Mouse (Mus musculus) CH12.LX (cell line): ENCODE data around the gene Foxs1. TPM values are rescaled to one million over a fixed set of nuclear protein-coding genes. Genes with fewer than 3 reads are reported as not detected.

Experiments
- DNase-seq: peaks from one replicate; pipeline ENCODE4 v3.0.0-alpha.2; 2013; ENCODE audit errors: extremely low read depth
- H3K27ac ChIP-seq: 2 replicates; pipeline ENCODE4 v1.5.1; 2012; ENCODE audit warnings: low read depth, mild to moderate bottlenecking, control low read depth, moderate library complexity; ENCODE audit not compliant: insufficient read depth
- H3K27me3 ChIP-seq: replicated peaks from 2 replicates; pipeline ENCODE3; 2012; ENCODE audit warnings: inconsistent platforms
- H3K36me3 ChIP-seq, 2 experiments: replicated peaks in 1 of 2; 2 replicates each; pipeline versions ENCODE3 to v1.6.1; 2012; ENCODE audit warnings: inconsistent platforms in 1 of 2, low read length in 1 of 2, mild to moderate bottlenecking in 1 of 2, mixed read lengths in 1 of 2, moderate library complexity in 1 of 2; ENCODE audit not compliant: control insufficient read depth in 1 of 2, insufficient read depth in 1 of 2
- H3K4me1 ChIP-seq, 2 experiments: 2 replicates each; pipeline ENCODE4 v1.6.1; 2012; ENCODE audit warnings: inconsistent platforms in 1 of 2, moderate library complexity in 1 of 2; ENCODE audit not compliant: insufficient read depth in 2 of 2, control insufficient read depth in 1 of 2
- H3K4me2 ChIP-seq: 2 replicates; pipeline ENCODE4 v1.6.1; 2012; ENCODE audit warnings: low read depth, mild to moderate bottlenecking, control low read depth; ENCODE audit not compliant: poor library complexity, insufficient read depth, severe bottlenecking
- H3K4me3 ChIP-seq, 3 experiments: fragments of 150-350 bp in 1 of 3; sonication (generic) in 1 of 3; replicated peaks in 1 of 3; 2 replicates each; pipeline versions ENCODE3 to v1.5.1; 2011 to 2012; ENCODE audit warnings: low read depth in 2 of 3, low read length in 2 of 3, mild to moderate bottlenecking in 2 of 3, moderate library complexity in 2 of 3, control low read depth in 1 of 3, improper control_type of control experiment in 1 of 3, inconsistent platforms in 1 of 3, mixed read lengths in 1 of 3; ENCODE audit not compliant: poor library complexity in 1 of 3
- H3K79me2 ChIP-seq: replicated peaks from 2 replicates; pipeline ENCODE4 v1.6.1; 2012; ENCODE audit warnings: mild to moderate bottlenecking, moderate library complexity; ENCODE audit not compliant: control insufficient read depth, poor library complexity, insufficient read depth, severe bottlenecking; ENCODE audit errors: extremely low read depth
- H3K9ac ChIP-seq: 2 replicates; pipeline ENCODE4 v1.6.1; 2012; ENCODE audit warnings: low read depth, mild to moderate bottlenecking, control low read depth, moderate library complexity; ENCODE audit not compliant: insufficient read depth
- H3K9me3 ChIP-seq: replicated peaks from 2 replicates; pipeline ENCODE3; 2012; ENCODE audit warnings: low read length, inconsistent platforms, mixed read lengths
- BHLHE40 ChIP-seq: IDR thresholded peaks from 2 replicates; pipeline ENCODE4 v1.6.1; 2011; ENCODE audit warnings: mild to moderate bottlenecking, low read depth, low read length, improper control_type of control experiment
- CHD1 ChIP-seq: IDR thresholded peaks from 2 replicates; pipeline ENCODE4 v1.6.1; 2012; ENCODE audit warnings: low read depth, low read length, improper control_type of control experiment, inconsistent platforms
- CHD2 ChIP-seq: IDR thresholded peaks from 2 replicates; pipeline ENCODE4 v1.6.1; 2011; ENCODE audit warnings: low read length, improper control_type of control experiment
- CTCF ChIP-seq, 2 experiments: IDR thresholded peaks in 1 of 2; conservative IDR thresholded peaks in 1 of 2; 2 replicates each; pipeline ENCODE4 v1.5.1; 2011 to 2012; ENCODE audit warnings: low read depth in 2 of 2, low read length in 2 of 2, improper control_type of control experiment in 1 of 2, inconsistent platforms in 1 of 2, mild to moderate bottlenecking in 1 of 2, moderate library complexity in 1 of 2
- E2F4 ChIP-seq: IDR thresholded peaks from 2 replicates; pipeline ENCODE4 v1.6.1; 2011; ENCODE audit warnings: low read depth, low read length, improper control_type of control experiment; ENCODE audit not compliant: insufficient replicate concordance
- EP300 ChIP-seq: IDR thresholded peaks from 2 replicates; pipeline ENCODE4 v1.6.1; 2011; ENCODE audit warnings: low read length, improper control_type of control experiment
- IRF4 ChIP-seq: IDR thresholded peaks from 2 replicates; pipeline ENCODE4 v1.6.1; 2014; ENCODE audit warnings: low read depth, mild to moderate bottlenecking, inconsistent platforms, low read length, improper control_type of control experiment
- JUND ChIP-seq: conservative IDR thresholded peaks from 2 replicates; pipeline ENCODE4 v1.6.1; 2011; ENCODE audit warnings: low read depth, low read length, improper control_type of control experiment
- KAT2A ChIP-seq: IDR thresholded peaks from 2 replicates; pipeline ENCODE4 v1.6.1; 2012; ENCODE audit warnings: low read length, improper control_type of control experiment, inconsistent platforms; ENCODE audit not compliant: insufficient replicate concordance
- MAFK ChIP-seq: IDR thresholded peaks from 2 replicates; pipeline ENCODE4 v1.6.1; 2011; ENCODE audit warnings: low read length, improper control_type of control experiment; ENCODE audit not compliant: insufficient replicate concordance
- MAX ChIP-seq: IDR thresholded peaks from 2 replicates; pipeline ENCODE4 v1.6.1; 2011; ENCODE audit warnings: low read length, improper control_type of control experiment
- MAZ ChIP-seq: IDR thresholded peaks from 2 replicates; pipeline ENCODE4 v1.6.1; 2012; ENCODE audit warnings: low read depth, mild to moderate bottlenecking, inconsistent platforms, low read length, improper control_type of control experiment, moderate library complexity
- POLR2A ChIP-seq: IDR thresholded peaks from 2 replicates; pipeline ENCODE4 v1.6.1; 2011; ENCODE audit warnings: low read depth, mild to moderate bottlenecking, improper control_type of control experiment, low read length
- TCF12 ChIP-seq: IDR thresholded peaks from 2 replicates; pipeline ENCODE4 v1.6.1; 2014; ENCODE audit warnings: low read depth, mild to moderate bottlenecking, inconsistent platforms, low read length, improper control_type of control experiment
- USF1 ChIP-seq: IDR thresholded peaks from 2 replicates; pipeline ENCODE4 v1.6.1; 2014; ENCODE audit warnings: low read depth, mild to moderate bottlenecking, inconsistent platforms, low read length, improper control_type of control experiment
- USF2 ChIP-seq: conservative IDR thresholded peaks from 2 replicates; pipeline ENCODE4 v1.6.1; 2011; ENCODE audit warnings: low read depth, low read length, improper control_type of control experiment
- ZKSCAN1 ChIP-seq: IDR thresholded peaks from 2 replicates; pipeline ENCODE4 v1.6.1; 2012; ENCODE audit warnings: low read depth, inconsistent platforms, low read length, improper control_type of control experiment, borderline replicate concordance
- ZNF384 ChIP-seq: IDR thresholded peaks from 2 replicates; pipeline ENCODE4 v1.6.1; 2012; ENCODE audit warnings: low read depth, low read length, improper control_type of control experiment, inconsistent platforms
- dilution Hi-C: fragments of 300-500 bp; cut with MboI; formaldehyde crosslinking; loops from 2 replicates; pipeline ENCODE4 v1.14.3; 2020; ENCODE audit warnings: low sequenced_read_pairs; ENCODE audit not compliant: extremely low pct_unique_long_range_greater_than_20kb, extremely low pct_ligation_motif_present
- in situ Hi-C: fragments of 300-500 bp; cut with MboI; formaldehyde crosslinking; loops from 3 replicates; pipeline ENCODE4 v1.14.3; 2019; ENCODE audit warnings: low sequenced_read_pairs, low pct_ligation_motif_present, low pct_unique_long_range_greater_than_20kb, mixed read lengths
- polyA plus RNA-seq: library from polyadenylated mRNA; unstranded; fragments of >175 nt; gene quantifications from 2 replicates; pipeline ENCODE4 v1.2.1, GENCODE M21; 2012; ENCODE audit warnings: low read depth; ENCODE audit not compliant: insufficient read length
- total RNA-seq, 2 experiments: library from RNA; depleted of rRNA; stranded (reverse); fragments of 300-350 nt in 1 of 2; fragments of >200 nt in 1 of 2; gene quantifications; 2 replicates each; pipeline ENCODE4 v1.2.3; 2012 to 2014

Foxs1 gene
- total and polyA plus RNA-seq, 3 experiments: 6.1 to 9.5 (median 9.1) TPM

DNA sequence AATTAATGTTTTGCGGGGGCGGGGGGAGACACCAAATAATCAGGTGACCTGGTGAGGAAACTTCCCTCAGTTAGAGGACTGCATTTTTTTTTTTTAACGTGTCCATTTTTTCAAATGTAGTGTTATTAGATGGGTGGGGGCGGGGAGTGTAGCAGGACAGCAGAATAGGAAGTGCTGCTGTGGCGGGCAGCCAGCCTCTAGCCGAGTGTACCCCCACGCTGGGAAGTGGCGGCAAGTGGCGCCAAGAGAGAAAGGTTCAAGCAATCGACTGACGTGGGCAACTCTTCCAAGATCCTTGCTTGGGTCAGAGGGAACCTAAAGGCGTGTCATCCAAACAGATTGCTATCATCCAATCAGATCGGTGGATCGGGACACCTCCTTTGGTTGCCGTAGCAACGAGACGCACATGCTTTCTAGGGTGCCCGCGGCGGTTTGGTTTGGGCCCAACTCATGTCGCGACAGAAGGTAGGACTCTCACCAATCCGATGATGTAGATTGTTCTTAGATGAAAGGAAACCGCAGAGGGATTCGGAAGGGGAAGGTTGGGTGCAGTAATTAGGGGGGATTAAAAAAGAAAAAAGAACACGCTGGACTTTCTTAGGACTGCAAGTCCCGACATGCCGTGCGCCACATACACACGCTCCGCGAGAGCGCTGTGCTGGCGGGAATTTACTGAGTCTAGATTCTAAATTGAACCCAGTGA is 29.2 kb upstream of the Foxs1 start, which contains the start of gene Ttll9 (continued):
- TF ChIP-seq E2F4 (peak; percentile 96), USF1 (no peak), TCF12 (peak; percentile 32; the same call in 1 of the 2 replicates), CHD2 (peak; percentile 97), KAT2A (peak; percentile 81; the same call in 1 of the 2 replicates), JUND (no peak), BHLHE40 (no peak), CHD1 (no peak)
- TF ChIP-seq, all 38 proteins: peak for 11

GRCm38 (mm10) chr2:152958116-152958515 is 25.1 kb upstream of the Foxs1 start:
- no peak for DNase-seq
- Histone ChIP-seq H3K9ac (no peak overlapping the region), H3K4me1 (no peaks in the 10 kb centered on the region), H3K4me3 (no peak overlapping the region), H3K27ac (no peak overlapping the region), H3K9me3 (no peaks in the 10 kb centered on the region), H3K79me2 (no peaks in the 10 kb centered on the region), H3K27me3 (peaks cover 84% of the 10 kb centered on the region), H3K36me3 (no peaks in the 10 kb centered on the region), H3K4me2 (no peak overlapping the region)
- TF ChIP-seq MAZ: no peak
- TF ChIP-seq ZNF384: no peak
- TF ChIP-seq BHLHE40: no peak
- no peak for TF ChIP-seq USF2
- TF ChIP-seq EP300: no peak
- no peak for TF ChIP-seq IRF4
- TF ChIP-seq CTCF (conservative IDR thresholded peaks at IDR 0.05 in 1 of 2, IDR thresholded peaks at IDR 0.05 in 1 of 2; ENCODE audit: low read depth in 2 of 2, low read length in 2 of 2): no peak
- no peak for TF ChIP-seq KAT2A
- TF ChIP-seq CHD2: no peak
- no peak for TF ChIP-seq CHD1
- TF ChIP-seq E2F4: no peak
- no peak for TF ChIP-seq MAX
- TF ChIP-seq POLR2A: no peak
- no peak for TF ChIP-seq MAFK
- TF ChIP-seq USF1: no peak
- TF ChIP-seq JUND: no peak
- no peak for TF ChIP-seq ZKSCAN1
- in situ Hi-C loops (no loop called here), dilution Hi-C loops (no loop called here)
